29 mouse cellular contexts compared by ENCODE assay signal in genomic region chr1:58147776-58148175, GRCm38 (mm10). TPM values are rescaled to one million over a fixed set of nuclear protein-coding genes. Genes with fewer than 3 reads are reported as not detected.
"Had no signal": no experiment of that assay in that cellular context is flagged by ENCODE, and none has a peak within 500 bp of the region (broad histone marks: within the 10 kb centered on the region; RNA-seq: fewer than 3 reads in every experiment).

No protein-coding gene starts in this region.

- H3K36me3 ChIP-seq: heart, embryonic 13.5 days; heart, embryonic 15.5 days; hindbrain, embryonic 10.5 days; hindbrain, embryonic 12.5 days; kidney, embryonic 15.5 days; limb, embryonic 13.5 days; limb, embryonic 15.5 days; liver, embryonic 12.5 days had no signal

- DNase-seq: gastrocnemius, adult 2 months; gastrocnemius, postnatal 10 days; gastrocnemius, postnatal 25 days; heart, adult 2 months; heart, postnatal 14 days; heart, postnatal 36 days; kidney, adult 18-20 months; kidney, adult 9 months; kidney, postnatal 14 days; kidney, postnatal 36 days; layer of hippocampus, adult 9-11 months; layer of hippocampus, postnatal 36 days; left cerebral cortex, postnatal 4 days had no signal

- H3K27ac ChIP-seq: gastrocnemius, adult 2 months; heart, adult 2 months; heart, embryonic 13.5 days; heart, embryonic 15.5 days; hindbrain, embryonic 10.5 days; hindbrain, embryonic 12.5 days; hindbrain, embryonic 14.5 days; kidney, embryonic 15.5 days; kidney, postnatal 0 days; limb, embryonic 13.5 days; limb, embryonic 15.5 days; liver, embryonic 12.5 days; liver, embryonic 14.5 days had no signal

- H3K4me3 ChIP-seq: gastrocnemius, adult 2 months; heart, adult 2 months; heart, embryonic 13.5 days; heart, embryonic 15.5 days; hindbrain, embryonic 10.5 days; hindbrain, embryonic 12.5 days; kidney, embryonic 15.5 days; limb, embryonic 13.5 days; limb, embryonic 15.5 days; liver, embryonic 12.5 days had no signal

- ATAC-seq: hindbrain, embryonic 16.5 days; inflammation-experienced regulatory T-cells, adult 6 months; intestine, postnatal 0 days; liver, embryonic 12.5 days had no signal

- H3K4me1 ChIP-seq: heart, embryonic 13.5 days; heart, embryonic 15.5 days; hindbrain, embryonic 10.5 days; hindbrain, embryonic 12.5 days; limb, embryonic 13.5 days; limb, embryonic 15.5 days; liver, embryonic 12.5 days had no signal

- H3K4me2 ChIP-seq: heart, embryonic 11.5 days; heart, embryonic 13.5 days; heart, embryonic 15.5 days; hindbrain, embryonic 12.5 days; hindbrain, embryonic 14.5 days; kidney, embryonic 15.5 days; limb, embryonic 13.5 days; limb, embryonic 15.5 days; liver, embryonic 12.5 days had no signal

- H3K27me3 ChIP-seq: heart, embryonic 13.5 days; hindbrain, embryonic 12.5 days; kidney, embryonic 15.5 days; limb, embryonic 13.5 days; limb, embryonic 15.5 days; liver, embryonic 12.5 days had no signal

- H3K9me3 ChIP-seq: heart, embryonic 13.5 days; heart, embryonic 15.5 days; hindbrain, embryonic 10.5 days; hindbrain, embryonic 12.5 days; kidney, embryonic 15.5 days; limb, embryonic 13.5 days; limb, embryonic 15.5 days; liver, embryonic 12.5 days had no signal

- H3K9ac ChIP-seq: heart, embryonic 13.5 days; heart, embryonic 15.5 days; hindbrain, embryonic 12.5 days; hindbrain, embryonic 14.5 days; kidney, embryonic 15.5 days; limb, embryonic 13.5 days; limb, embryonic 15.5 days; liver, embryonic 12.5 days; liver, embryonic 14.5 days had no signal

RNA-seq across cellular contexts. Expression of gene Aox3, which starts 34.8 kb away (rescaled TPM):
- polyA plus RNA-seq: heart, embryonic 11.5 days; hindbrain, embryonic 12.5 days; inflammation-experienced regulatory T-cells, adult 6 months; large intestine, adult 2 months; liver, embryonic 12.5 days had no signal
